Mouse (Mus musculus): ENCODE measurements around the gene Erg.

The Erg gene

DNA sequence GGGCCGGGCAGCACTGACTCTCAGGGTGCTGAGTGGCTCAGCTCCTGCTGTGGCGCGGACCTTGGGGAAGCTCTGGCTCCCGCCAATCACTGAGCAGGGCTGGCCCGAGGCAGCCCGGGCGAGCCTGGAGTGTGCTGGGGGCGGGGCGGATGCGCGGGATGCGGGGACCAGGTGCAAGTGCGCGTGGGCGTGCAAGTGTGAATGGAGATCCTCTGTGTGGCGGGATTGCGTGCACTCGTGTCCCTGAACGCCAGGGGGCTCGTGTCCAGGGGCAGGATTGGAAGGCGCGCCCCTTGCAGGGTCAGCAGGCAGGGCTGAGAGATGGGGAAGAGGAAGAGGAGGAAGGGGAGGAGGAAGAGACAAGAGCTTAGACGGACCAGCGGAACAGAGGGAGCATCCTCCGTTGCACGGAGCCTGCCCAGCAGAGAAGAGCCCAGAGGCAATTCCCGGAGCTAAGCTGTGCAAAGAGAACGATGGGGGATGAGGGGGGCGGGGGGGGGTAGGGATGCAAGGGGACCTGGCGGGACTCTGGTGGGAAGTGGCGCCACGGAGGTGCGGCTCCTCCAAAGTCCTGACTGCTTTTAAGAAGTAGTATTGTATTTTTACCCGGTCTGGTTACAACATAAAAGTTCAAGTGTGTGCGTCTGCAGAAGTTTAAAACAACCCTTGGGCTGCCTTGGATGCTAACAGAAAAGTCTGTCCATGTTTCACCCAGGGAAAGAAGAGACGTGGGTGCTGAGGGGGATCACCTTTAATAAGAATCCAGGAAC is 667 bp downstream of the Erg start:
- peak; percentile 76 for DNase-seq (ENCODE audit: extremely low spot score, low spot score)

GRCm38 (mm10) chr16:95584751-95585528 is 1.5 kb downstream of the Erg start:
- DNase-seq (ENCODE audit: extremely low spot score, low spot score): no peak

DNA sequence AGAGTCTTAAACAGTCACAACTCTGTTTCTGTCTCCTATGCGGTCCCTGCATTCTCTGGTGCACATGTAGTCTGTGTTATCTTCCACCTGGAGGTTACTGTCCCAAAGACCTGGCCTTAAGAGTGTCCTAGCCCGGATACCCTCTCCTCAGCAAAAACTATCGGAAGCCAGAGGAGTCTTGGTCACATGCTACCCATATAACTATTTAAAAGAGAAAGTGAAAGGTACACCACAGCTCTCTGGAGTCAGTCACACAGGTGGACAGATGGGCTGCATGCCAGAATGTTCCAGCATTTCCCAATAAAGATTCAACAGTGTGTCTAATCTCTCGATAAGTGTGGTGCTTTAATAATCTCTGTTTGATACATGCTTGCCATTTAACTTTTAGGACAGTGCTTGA is 7.1 kb downstream of the Erg start:
- no peak for DNase-seq (ENCODE audit: extremely low spot score, low spot score)

- no peak for DNase-seq (ENCODE audit: extremely low spot score, low spot score)
Observed at GRCm38 (mm10) chr16:95573163-95573562, 13.2 kb downstream of the Erg start.

DNA sequence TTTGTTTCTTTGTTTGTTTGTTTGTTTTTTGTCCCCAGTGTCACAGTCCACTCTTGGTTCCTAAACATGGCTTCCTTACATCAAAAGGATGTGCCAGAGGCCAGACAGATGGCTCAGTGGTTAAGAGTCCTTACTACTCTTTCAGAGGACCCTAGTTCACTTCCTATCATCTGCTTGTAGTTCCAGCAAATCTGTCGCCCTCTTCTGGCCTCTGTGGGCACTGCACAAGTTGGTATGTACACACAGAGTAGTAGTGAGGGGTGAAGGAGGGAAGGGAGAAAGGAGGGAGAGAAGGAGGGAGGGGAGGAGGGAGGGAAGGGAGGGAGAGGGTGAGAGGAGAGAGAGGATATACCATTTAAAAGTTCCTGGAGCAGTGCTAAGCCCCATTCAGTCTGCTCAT is 15.8 kb downstream of the Erg start:
- peak; percentile 54 for DNase-seq (ENCODE audit: extremely low spot score, low spot score)

- no peak for DNase-seq (ENCODE audit: extremely low spot score, low spot score)
Observed at GRCm38 (mm10) chr16:95556834-95557233, 29.6 kb downstream of the Erg start.

GRCm38 (mm10) chr16:95553136-95553535 is 33.3 kb downstream of the Erg start:
- DNase-seq (ENCODE audit: extremely low spot score, low spot score): no peak

- DNase-seq (ENCODE audit: extremely low spot score, low spot score): no peak
Observed at GRCm38 (mm10) chr16:95552495-95552894, 33.9 kb downstream of the Erg start.

GRCm38 (mm10) chr16:95550496-95550895 is 35.9 kb downstream of the Erg start:
- no peak for DNase-seq (ENCODE audit: extremely low spot score, low spot score)

GRCm38 (mm10) chr16:95544753-95545152 is 41.6 kb downstream of the Erg start:
- no peak for DNase-seq (ENCODE audit: extremely low spot score, low spot score)

- no peak for DNase-seq (ENCODE audit: extremely low spot score, low spot score)
Observed at GRCm38 (mm10) chr16:95543471-95543870, 42.9 kb downstream of the Erg start.

- DNase-seq (ENCODE audit: extremely low spot score, low spot score): no peak
Observed at GRCm38 (mm10) chr16:95535151-95535550, 51.2 kb downstream of the Erg start.

GRCm38 (mm10) chr16:95532387-95533077 is 53.9 kb downstream of the Erg start:
- DNase-seq (ENCODE audit: extremely low spot score, low spot score): no peak

DNA sequence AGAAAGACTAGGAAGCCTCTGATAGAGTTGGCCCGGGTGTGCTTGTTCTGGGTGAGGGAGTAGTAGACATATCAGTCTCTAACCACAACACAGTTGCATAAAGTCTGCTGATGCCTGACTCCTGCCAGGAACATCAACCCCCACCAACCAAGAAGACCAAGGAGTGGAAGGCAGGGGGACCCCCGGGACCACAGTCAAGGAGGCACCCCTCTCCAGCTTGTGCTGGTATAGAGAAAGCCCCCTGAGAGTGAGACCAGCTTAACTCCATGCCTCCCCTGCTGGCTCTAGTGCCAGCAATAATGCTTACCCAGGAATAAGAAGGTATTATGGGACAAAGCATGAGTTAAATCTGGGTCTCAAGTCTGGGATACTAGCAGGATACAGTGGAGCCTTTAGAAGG is 58.8 kb downstream of the Erg start:
- no peak for DNase-seq (ENCODE audit: extremely low spot score, low spot score)

DNA sequence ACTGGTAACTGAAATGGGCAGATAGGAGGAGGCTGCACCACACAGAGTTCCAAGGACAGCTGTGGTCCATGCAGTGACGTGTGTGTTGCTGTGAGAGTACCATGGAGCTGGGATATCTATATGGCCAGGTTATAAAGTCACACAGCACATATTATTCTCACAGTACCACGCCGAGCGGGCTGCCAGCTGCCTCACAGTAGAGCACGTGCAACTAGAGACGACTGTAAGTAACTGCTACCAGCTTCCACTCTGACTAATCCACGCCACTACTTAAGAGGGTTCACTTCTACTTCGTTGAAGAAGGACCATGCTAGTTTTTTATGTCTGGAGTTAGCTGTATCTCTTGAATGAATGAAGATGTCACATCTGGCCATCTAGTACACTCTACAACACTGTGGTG is 66.9 kb downstream of the Erg start:
- no peak for DNase-seq (ENCODE audit: extremely low spot score, low spot score)

- DNase-seq (ENCODE audit: extremely low spot score, low spot score): no peak
Observed at GRCm38 (mm10) chr16:95506051-95506450, 80.3 kb downstream of the Erg start.

GRCm38 (mm10) chr16:95496582-95497300 is 89.7 kb downstream of the Erg start:
- no peak for DNase-seq (ENCODE audit: extremely low spot score, low spot score)

GRCm38 (mm10) chr16:95494108-95494507 is 92.3 kb downstream of the Erg start:
- DNase-seq (ENCODE audit: extremely low spot score, low spot score): peak; percentile 17

- DNase-seq (ENCODE audit: extremely low spot score, low spot score): no peak
Observed at GRCm38 (mm10) chr16:95493336-95493735, 93.1 kb downstream of the Erg start.

DNA sequence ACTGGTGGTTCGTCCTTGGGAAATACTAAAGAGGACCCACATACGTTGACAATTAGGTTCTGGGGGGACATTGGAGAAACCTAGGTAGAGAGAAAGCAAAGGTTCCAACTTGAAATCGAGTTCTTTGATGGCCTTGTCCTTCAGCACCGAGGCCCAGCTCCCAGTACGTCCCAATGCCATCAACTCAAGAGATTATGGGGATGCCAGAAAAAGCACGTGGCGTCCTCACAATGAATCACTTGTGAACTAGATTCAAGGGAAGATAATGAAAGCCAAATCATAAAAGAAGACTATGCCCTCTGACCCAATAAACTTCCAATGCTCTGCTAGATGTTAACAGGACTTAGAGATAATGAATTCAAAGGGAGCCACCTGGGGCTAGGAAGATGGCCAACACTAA is 94.2 kb downstream of the Erg start:
- no peak for DNase-seq (ENCODE audit: extremely low spot score, low spot score)

DNA sequence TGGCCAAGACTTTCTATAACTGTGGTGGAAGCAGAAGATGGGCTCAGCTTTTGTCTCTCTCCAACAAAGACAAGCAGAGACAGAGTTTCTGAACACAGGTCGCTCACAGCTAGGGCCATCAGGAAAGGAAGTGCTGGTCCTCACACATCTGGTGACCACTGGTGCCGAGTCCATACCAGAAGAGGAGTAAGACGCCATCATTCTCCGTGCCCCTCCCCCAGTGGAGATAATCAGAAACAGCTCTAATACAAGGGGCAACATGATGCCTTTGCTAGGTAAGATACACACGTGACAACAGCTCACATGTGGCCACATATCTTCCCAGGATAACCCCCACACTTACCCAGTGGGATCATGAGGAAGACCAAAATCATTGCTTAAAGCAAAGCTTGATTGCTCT is 96.0 kb downstream of the Erg start:
- peak; percentile 26 for DNase-seq (ENCODE audit: extremely low spot score, low spot score)

All from neural tube, embryonic 10.5 days (tissue).